Mouse (Mus musculus): ENCODE measurements around the gene Rffl. TPM values are rescaled to one million over a fixed set of nuclear protein-coding genes. Genes with fewer than 3 reads are reported as not detected.

Gene Rffl
- total RNA-seq, 4 experiments from 2014 or later = 12.1 to 16.0 (median 14.8) TPM

GRCm38 (mm10) chr11:82780983-82781903 lies 89.8 kb downstream of the Rffl start, which contains the start of gene Lig3:
Lig3 (plus strand) TSS chr11:82781108.
- DNase-seq (ENCODE audit: low spot score in 2 of 2) = peak; percentile 90 to 94

- DNase-seq (ENCODE audit: low spot score in 2 of 2) = no peak
These were observed 90.9 kb downstream of the Rffl start for GRCm38 (mm10) chr11:82780134-82780533.

- DNase-seq (ENCODE audit: low spot score in 2 of 2) = no peak
These were observed 106.5 kb downstream of the Rffl start for GRCm38 (mm10) chr11:82764438-82764924.

GRCm38 (mm10) chr11:82763742-82764437 lies 107.1 kb downstream of the Rffl start, which contains the start of the genes Cct6b and Zfp830:
Cct6b (minus strand) TSS chr11:82764321.
Zfp830 (plus strand) TSS chr11:82764345.
- DNase-seq (ENCODE audit: low spot score in 2 of 2) = peak; percentile 86 to 92

- DNase-seq (ENCODE audit: low spot score in 2 of 2) = no peak
These were observed 107.7 kb downstream of the Rffl start for GRCm38 (mm10) chr11:82763261-82763660.

GRCm38 (mm10) chr11:82762286-82762829 lies 108.7 kb downstream of the Rffl start:
- no peak for DNase-seq (ENCODE audit: low spot score in 2 of 2)

GRCm38 (mm10) chr11:82755919-82756318 lies 115.1 kb downstream of the Rffl start:
- DNase-seq (ENCODE audit: low spot score in 2 of 2) = no peak

Other genes with a start within 250 kb of the Rffl start
- gene Cct6b, start 106.9 kb downstream of the Rffl start, total RNA-seq (2022) = under 1 TPM; 0.26 to 0.48 (median 0.39) TPM
- gene Zfp830, start 106.9 kb downstream of the Rffl start, total RNA-seq (2022) = 10 to 100 TPM; 11.3 to 15.8 (median 14.8) TPM
- gene Lig3, start 90.1 kb downstream of the Rffl start, total RNA-seq (2022) = 10 to 100 TPM; 23.9 to 31.5 (median 26.7) TPM
- 10 to 100 TPM; 15.1 to 18.6 (median 17.1) TPM for gene Rad51d, start 19.4 kb upstream of the Rffl start, total RNA-seq (2022)
- not detected for gene Fndc8, start 20.9 kb upstream of the Rffl start, total RNA-seq (2022)
- 10 to 100 TPM; 39.5 to 51.7 (median 46.7) TPM for gene Nle1, start 37.2 kb upstream of the Rffl start, total RNA-seq (2022)
- 1 to 10 TPM; 1.2 to 2.6 (median 1.6) TPM for gene Unc45b, start 39.3 kb upstream of the Rffl start, total RNA-seq (2022)
- gene Slfn5, start 80.1 kb upstream of the Rffl start, total RNA-seq (2022) = 1 to 10 TPM; 4.1 to 6.8 (median 5.0) TPM
- 1 to 10 TPM in 2 of 4 experiments, under 1 TPM in 2; 0.23 to 1.7 (median 0.92) TPM for gene Slfn9, start 120.6 kb upstream of the Rffl start, total RNA-seq (2022)
- gene Slfn8, start 149.6 kb upstream of the Rffl start, total RNA-seq (2022) = 1 to 10 TPM in 2 of 4 experiments, under 1 TPM in 2; 0.23 to 2.6 (median 1.1) TPM
- gene Slfn2, start 193.9 kb upstream of the Rffl start, total RNA-seq (2022) = 1 to 10 TPM in 2 of 4 experiments, under 1 TPM in 2; 0.43 to 2.9 (median 0.97) TPM
- not detected for gene Slfn1, start 245.6 kb upstream of the Rffl start, total RNA-seq (2022)